Mouse (Mus musculus) cerebellum, adult 2 months (tissue): ENCODE data around the gene Grik3. TPM values are rescaled to one million over a fixed set of nuclear protein-coding genes. Genes with fewer than 3 reads are reported as not detected.

Experiments
- DNase-seq, 2 experiments: peaks; one replicate each; pipeline ENCODE4 v3.0.0; 2021
- H3K27ac ChIP-seq: fragments of 200-500 bp; 2 replicates; pipeline ENCODE4 v1.5.1; 2012; ENCODE audit warnings: low read length, control low read depth, inconsistent platforms; ENCODE audit not compliant: insufficient read depth
- H3K27me3 ChIP-seq: fragments of 200-500 bp; 2 replicates; pipeline ENCODE4 v1.6.1; 2012; ENCODE audit warnings: inconsistent platforms, mild to moderate bottlenecking, low read length, moderate library complexity; ENCODE audit not compliant: control insufficient read depth, insufficient read depth
- H3K4me1 ChIP-seq: fragments of 200-500 bp; 2 replicates; pipeline ENCODE4 v1.6.1; 2011; ENCODE audit warnings: low read length; ENCODE audit not compliant: control insufficient read depth, insufficient read depth
- H3K4me3 ChIP-seq: fragments of 200-500 bp; replicated peaks from 2 replicates; pipeline ENCODE3; 2011; ENCODE audit warnings: mild to moderate bottlenecking, low read depth, low read length, control low read depth; ENCODE audit not compliant: insufficient read depth
- CTCF ChIP-seq: fragments of 200-500 bp; IDR thresholded peaks from 2 replicates; pipeline ENCODE4 v1.5.1; 2011; ENCODE audit warnings: low read depth, mild to moderate bottlenecking, control low read depth, low read length, moderate library complexity, borderline replicate concordance; ENCODE audit not compliant: insufficient read depth
- POLR2A ChIP-seq: fragments of 200-500 bp; IDR thresholded peaks from 2 replicates; pipeline ENCODE4 v1.6.1; 2011; ENCODE audit warnings: low read length, control low read depth, borderline replicate concordance; ENCODE audit not compliant: insufficient read depth
- WGBS: fragments of 180-500 bp; shearing (Covaris S2); methylation state at CpG from one replicate; pipeline ENCODE4 v1.1.7; 2018; 5-methylcytosine and 5-hydroxymethylcytosine counted together
- polyA plus RNA-seq: library from polyadenylated mRNA; depleted of rRNA; stranded (reverse); fragments of >200 nt; gene quantifications from 2 replicates; pipeline ENCODE4 v1.2.3, GENCODE M21; 2012

The Grik3 gene
- polyA plus RNA-seq, 1 experiment, result 18.2 TPM

GRCm38 (mm10) chr4:125729305-125730220, 239.1 kb downstream of the Grik3 start:
- TF ChIP-seq POLR2A (no peak), CTCF (no peak)
- Histone ChIP-seq H3K27ac (no peak overlapping the region), H3K27me3 (no peaks in the 10 kb centered on the region; the same call in 1 of the 2 replicates), H3K4me3 (no peak overlapping the region), H3K4me1 (peaks cover 2% of the 10 kb centered on the region; the same call in 1 of the 2 replicates)
- DNase-seq, result no peak
- WGBS, result 17% methylated on average over 38 of the region's 38 CpGs

- no peak for DNase-seq
- 91% methylated on average over 6 of the region's 6 CpGs for whole genome bisulfite sequencing
- Histone ChIP-seq H3K4me1 (peaks cover 2% of the 10 kb centered on the region; the same call in 1 of the 2 replicates), H3K4me3 (no peak overlapping the region), H3K27ac (no peak overlapping the region), H3K27me3 (no peaks in the 10 kb centered on the region; the same call in 1 of the 2 replicates)
- TF ChIP-seq CTCF, result no peak
- no peak for TF ChIP-seq POLR2A
Measured at GRCm38 (mm10) chr4:125730751-125731150, 240.3 kb downstream of the Grik3 start.

GRCm38 (mm10) chr4:125736783-125737182, 246.3 kb downstream of the Grik3 start:
- Histone ChIP-seq H3K27me3 (no peaks in the 10 kb centered on the region), H3K4me1 (peaks cover 8% of the 10 kb centered on the region), H3K27ac (no peak overlapping the region), H3K4me3 (no peak overlapping the region)
- DNase-seq, result no peak
- TF ChIP-seq POLR2A (no peak), CTCF (no peak)
- 56% methylated on average over 4 of the region's 4 CpGs for WGBS

- H3K4me1 ChIP-seq, result peaks cover 15% of the 10 kb centered on the region
- peak; percentile 51 to 70 for DNase-seq
- H3K4me3 ChIP-seq, result no peak overlapping the region
- TF ChIP-seq POLR2A (no peak), CTCF (no peak)
- no peak overlapping the region for H3K27ac ChIP-seq
- 17% methylated on average over 4 of the region's 4 CpGs for WGBS
- H3K27me3 ChIP-seq, result no peaks in the 10 kb centered on the region
Measured at GRCm38 (mm10) chr4:125738825-125739224, 248.3 kb downstream of the Grik3 start.

GRCm38 (mm10) chr4:125742162-125742571, 251.7 kb downstream of the Grik3 start:
- peak; percentile 70 to 77 for DNase-seq
- H3K4me1 ChIP-seq, result peaks cover 15% of the 10 kb centered on the region
- no peak overlapping the region for H3K27ac ChIP-seq
- no peaks in the 10 kb centered on the region for H3K27me3 ChIP-seq
- no peak overlapping the region for H3K4me3 ChIP-seq
- WGBS, result 16% methylated on average over 16 of the region's 16 CpGs
- TF ChIP-seq POLR2A (no peak), CTCF (no peak)

- peaks cover 7% of the 10 kb centered on the region for H3K4me1 ChIP-seq
- TF ChIP-seq POLR2A (no peak), CTCF (no peak)
- no peaks in the 10 kb centered on the region for H3K27me3 ChIP-seq
- DNase-seq, result peak in 1 of 2 experiments; percentile 10
- H3K27ac ChIP-seq, result no peak overlapping the region
- no peak overlapping the region for H3K4me3 ChIP-seq
- 35% methylated on average over 3 of the region's 3 CpGs for WGBS
Measured at GRCm38 (mm10) chr4:125745902-125746301, 255.4 kb downstream of the Grik3 start.

GRCm38 (mm10) chr4:125756393-125756792, 265.9 kb downstream of the Grik3 start:
- DNase-seq, result no peak
- TF ChIP-seq CTCF (no peak), POLR2A (no peak)
- Histone ChIP-seq H3K27me3 (no peaks in the 10 kb centered on the region), H3K27ac (no peak overlapping the region), H3K4me3 (no peak overlapping the region), H3K4me1 (no peaks in the 10 kb centered on the region; the same call in 1 of the 2 replicates)
- WGBS, result 80% methylated on average over 5 of the region's 5 CpGs

- Histone ChIP-seq H3K4me3 (no peak overlapping the region), H3K27ac (no peak overlapping the region), H3K27me3 (no peaks in the 10 kb centered on the region), H3K4me1 (no peaks in the 10 kb centered on the region; the same call in 1 of the 2 replicates)
- 91% methylated on average over 4 of the region's 4 CpGs for WGBS
- DNase-seq, result no peak
- TF ChIP-seq CTCF, result no peak
Measured at GRCm38 (mm10) chr4:125760326-125760725, 269.8 kb downstream of the Grik3 start.
